Mouse (Mus musculus) Patski (cell line): ENCODE measurements around the gene Trpm3. TPM values are rescaled to one million over a fixed set of nuclear protein-coding genes. Genes with fewer than 3 reads are reported as not detected.

Experiments used
- ATAC-seq: fragments of 100-300 bp; one replicate; pipeline ENCODE4 v1.8.0; 2021
- CTCF ChIA-PET: fragments of 350-600 bp; sonication (Branson Sonifier 250); formaldehyde crosslinking; loops from one replicate; lab custom pipeline; 2022; ENCODE audit warnings: inconsistent platforms; lab: Charles Lee
- POLR2A ChIA-PET: fragments of 350-600 bp; sonication (Branson Sonifier 250); formaldehyde crosslinking; loops from one replicate; lab custom pipeline; 2022; ENCODE audit warnings: antibody characterized with exemption, inconsistent platforms; lab: Charles Lee
- DNase-seq: peaks from one replicate; pipeline ENCODE4 v3.0.0-alpha.2; 2011; ENCODE audit warnings: low read depth, low spot score
- H3K27me3 ChIP-seq: fragments of 371-371 bp; one replicate; pipeline ENCODE4 v1.5.1; 2021
- CTCF ChIP-seq: fragments of 100-300 bp; IDR thresholded peaks from one replicate; pipeline ENCODE4 v1.5.1; 2021
- in situ Hi-C: fragments of 300-500 bp; cut with MboI; formaldehyde crosslinking; loops from 3 replicates; pipeline ENCODE4 v1.11.1; 2018; ENCODE audit warnings: low pct_unique_long_range_greater_than_20kb, mixed read lengths
- polyA plus RNA-seq: library from polyadenylated mRNA; unstranded; gene quantifications from one replicate; pipeline ENCODE4 v1.2.3, GENCODE M21; 2021

Trpm3 gene
- polyA plus RNA-seq, 1 experiment from 2014 or later, result 2.0 TPM

GRCm38 (mm10) chr19:22780192-22780843, 641.5 kb downstream of the Trpm3 start:
- ChIA-PET POLR2A (no interaction called here), CTCF (interaction anchor here (0.9 to 1.4 kb wide), 2 partner anchors 7 to 9 kb away, joined by 4 to 5 read pairs; no protein-coding TSS in a partner anchor)
- peaks cover 3% of the 10 kb centered on the region for H3K27me3 ChIP-seq
- no peak for ATAC-seq
- in situ Hi-C loops, result no loop called here
- no peak for DNase-seq
- no peak for TF ChIP-seq CTCF

GRCm38 (mm10) chr19:22781579-22781978, 642.7 kb downstream of the Trpm3 start:
- CTCF ChIA-PET, result interaction anchor here (1.4 kb wide), 1 partner anchor 9 kb away, joined by 5 read pairs; no protein-coding TSS in a partner anchor
- H3K27me3 ChIP-seq, result peaks cover 3% of the 10 kb centered on the region
- ATAC-seq (no peak), DNase-seq (no peak)
- in situ Hi-C loops, result no loop called here
- TF ChIP-seq CTCF, result no peak
- POLR2A ChIA-PET, result no interaction called here

- CTCF ChIA-PET, result no interaction called here
- ATAC-seq, result peak; percentile 83
- POLR2A ChIA-PET, result no interaction called here
- no peak for TF ChIP-seq CTCF
- H3K27me3 ChIP-seq, result peaks cover 3% of the 10 kb centered on the region
- DNase-seq, result peak; percentile 28
- in situ Hi-C loops, result no loop called here
These were observed 644.9 kb downstream of the Trpm3 start for GRCm38 (mm10) chr19:22783745-22784144.

- POLR2A ChIA-PET, result no interaction called here
- ATAC-seq, result no peak
These were observed 650.9 kb downstream of the Trpm3 start for GRCm38 (mm10) chr19:22789753-22790152.

GRCm38 (mm10) chr19:22796996-22797395, 658.1 kb downstream of the Trpm3 start:
- no peaks in the 10 kb centered on the region for H3K27me3 ChIP-seq
- no peak for TF ChIP-seq CTCF
- POLR2A ChIA-PET, result no interaction called here
- CTCF ChIA-PET, result interaction anchor here (1.1 to 1.8 kb wide), 2 partner anchors 9 to 35 kb away, joined by 3 to 4 read pairs; no protein-coding TSS in a partner anchor
- DNase-seq (no peak), ATAC-seq (no peak)
- in situ Hi-C loops, result no loop called here

More at GRCm38 (mm10) chr19:22789753-22790152, 650.9 kb downstream of the Trpm3 start:
- no peaks in the 10 kb centered on the region for H3K27me3 ChIP-seq
- in situ Hi-C loops, result no loop called here
- TF ChIP-seq CTCF, result no peak
- CTCF ChIA-PET, result interaction anchor here (1.2 to 1.8 kb wide), 2 partner anchors 10 to 37 kb away, joined by 3 to 5 read pairs; no protein-coding TSS in a partner anchor
- no peak for DNase-seq

GRCm38 (mm10) chr19:22800471-22800870, 661.6 kb downstream of the Trpm3 start:
- ChIA-PET CTCF (interaction anchor here (1.3 kb wide), 1 partner anchor 12 kb away, joined by 5 read pairs; no protein-coding TSS in a partner anchor), POLR2A (no interaction called here)
- no peak for DNase-seq
- no peak for TF ChIP-seq CTCF
- no peak for ATAC-seq
- no peaks in the 10 kb centered on the region for H3K27me3 ChIP-seq
- in situ Hi-C loops, result no loop called here

GRCm38 (mm10) chr19:22803396-22803795, 664.5 kb downstream of the Trpm3 start:
- no peaks in the 10 kb centered on the region for H3K27me3 ChIP-seq
- ChIA-PET POLR2A (no interaction called here), CTCF (no interaction called here)
- in situ Hi-C loops, result no loop called here
- TF ChIP-seq CTCF, result no peak
- ATAC-seq (no peak), DNase-seq (no peak)

GRCm38 (mm10) chr19:22804311-22804710, 665.5 kb downstream of the Trpm3 start:
- ChIA-PET POLR2A (interaction anchor here (1.6 kb wide), 1 partner anchor 17 kb away, joined by 3 read pairs; no protein-coding TSS in a partner anchor), CTCF (interaction anchor here (0.9 kb wide), 1 partner anchor 22 kb away, joined by 3 read pairs; no protein-coding TSS in a partner anchor)
- ATAC-seq, result no peak

GRCm38 (mm10) chr19:22810247-22810646, 671.4 kb downstream of the Trpm3 start:
- in situ Hi-C loops, result no loop called here
- DNase-seq, result no peak
- ChIA-PET POLR2A (no interaction called here), CTCF (no interaction called here)
- ATAC-seq, result no peak
- no peaks in the 10 kb centered on the region for H3K27me3 ChIP-seq
- TF ChIP-seq CTCF, result no peak

More at GRCm38 (mm10) chr19:22804311-22804710, 665.5 kb downstream of the Trpm3 start:
- no peak for TF ChIP-seq CTCF
- in situ Hi-C loops, result no loop called here
- DNase-seq, result no peak
- H3K27me3 ChIP-seq, result no peaks in the 10 kb centered on the region

GRCm38 (mm10) chr19:22821741-22822140, 682.9 kb downstream of the Trpm3 start:
- TF ChIP-seq CTCF, result no peak

GRCm38 (mm10) chr19:22823491-22823981, 684.7 kb downstream of the Trpm3 start:
- CTCF ChIA-PET, result no interaction called here
- no peak for TF ChIP-seq CTCF
- no peak for ATAC-seq
- POLR2A ChIA-PET, result no interaction called here
- DNase-seq, result no peak
- in situ Hi-C loops, result no loop called here
- no peaks in the 10 kb centered on the region for H3K27me3 ChIP-seq

More at GRCm38 (mm10) chr19:22821741-22822140, 682.9 kb downstream of the Trpm3 start:
- ATAC-seq (no peak), DNase-seq (no peak)
- ChIA-PET POLR2A (interaction anchor here (1.4 kb wide), 1 partner anchor 17 kb away, joined by 3 read pairs; no protein-coding TSS in a partner anchor), CTCF (no interaction called here)
- in situ Hi-C loops, result no loop called here
- no peaks in the 10 kb centered on the region for H3K27me3 ChIP-seq
